Mouse (Mus musculus) myocyte (in vitro differentiated cells): Measurements from ENCODE around the gene Pcdh20. TPM values are rescaled to one million over a fixed set of nuclear protein-coding genes. Genes with fewer than 3 reads are reported as not detected.

Experiments
- H3K27me3 ChIP-seq: one replicate; pipeline ENCODE4 v1.6.1; 2011; ENCODE audit not compliant: control insufficient read depth, insufficient read depth, insufficient read length
- H3K36me3 ChIP-seq: one replicate; pipeline ENCODE4 v1.6.1; 2011; ENCODE audit not compliant: control insufficient read depth, insufficient read depth
- H3K4me2 ChIP-seq: one replicate; pipeline ENCODE4 v1.6.1; 2011; ENCODE audit warnings: low read depth, control low read depth
- H3K4me3 ChIP-seq: one replicate; pipeline ENCODE4 v1.5.1; 2011; ENCODE audit warnings: mild to moderate bottlenecking, control low read depth, moderate library complexity
- H3K79me2 ChIP-seq: one replicate; pipeline ENCODE4 v1.6.1; 2011; ENCODE audit not compliant: control insufficient read depth, insufficient read depth
- H3ac ChIP-seq: one replicate; pipeline ENCODE4 v1.6.1; 2011; ENCODE audit not compliant: control insufficient read depth, insufficient read length
- CEBPB ChIP-seq: IDR thresholded peaks from 2 replicates; pipeline ENCODE4 v1.6.1; 2011; ENCODE audit warnings: mild to moderate bottlenecking, moderate library complexity; ENCODE audit not compliant: poor library complexity, insufficient read depth, severe bottlenecking
- E2F4 ChIP-seq: IDR thresholded peaks from one replicate; pipeline ENCODE4 v1.6.1; 2011; ENCODE audit warnings: mild to moderate bottlenecking, control low read depth, moderate library complexity; ENCODE audit not compliant: insufficient read depth
- MAX ChIP-seq: IDR thresholded peaks from one replicate; pipeline ENCODE4 v1.6.1; 2011; ENCODE audit warnings: low read depth, mild to moderate bottlenecking, control low read depth
- REST ChIP-seq: IDR thresholded peaks from one replicate; pipeline ENCODE4 v1.6.1; 2011; ENCODE audit warnings: mild to moderate bottlenecking, control low read depth, moderate library complexity; ENCODE audit not compliant: insufficient read depth, insufficient read length
- TCF12 ChIP-seq: IDR thresholded peaks from one replicate; pipeline ENCODE4 v1.6.1; 2011; ENCODE audit warnings: mild to moderate bottlenecking, control low read depth; ENCODE audit not compliant: poor library complexity, insufficient read depth, severe bottlenecking
- USF1 ChIP-seq: IDR thresholded peaks from one replicate; pipeline ENCODE4 v1.6.1; 2011; ENCODE audit warnings: low read depth, mild to moderate bottlenecking, control low read depth, moderate library complexity
- polyA plus RNA-seq: library from polyadenylated mRNA; unstranded; fragments of >200 nt; fragmentation: generic; extraction: Trizol; gene quantifications from one replicate; pipeline ENCODE4 v1.2.1, GENCODE M21; 2012; ENCODE audit warnings: missing spikeins

The Pcdh20 gene
- polyA plus RNA-seq, 1 experiment = 0.05 TPM

DNA sequence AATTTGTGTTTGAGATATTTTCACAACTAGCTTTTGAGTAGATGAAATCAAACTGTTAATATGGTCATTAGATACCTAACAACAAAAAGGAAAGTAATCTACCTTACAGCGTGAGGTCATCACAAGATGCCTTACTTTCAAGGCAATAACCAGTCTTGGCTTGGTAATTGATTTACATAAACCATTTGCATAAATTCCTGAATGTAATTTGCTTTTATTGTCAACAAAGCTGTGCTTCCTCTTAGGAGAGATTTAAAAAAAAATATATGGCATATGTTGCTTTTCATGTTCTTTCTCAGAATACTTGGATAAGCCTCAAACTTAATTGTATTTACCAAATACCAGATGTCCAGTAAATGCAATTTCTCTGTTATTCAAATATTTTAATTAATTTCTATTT is 43.8 kb downstream of the Pcdh20 start:
- TF ChIP-seq TCF12 = no peak
- no peak for TF ChIP-seq USF1
- TF ChIP-seq REST = no peak
- TF ChIP-seq CEBPB = no peak
- TF ChIP-seq MAX = no peak
- TF ChIP-seq E2F4 = no peak
- Histone ChIP-seq H3K79me2 (no peaks in the 10 kb centered on the region), H3K36me3 (no peaks in the 10 kb centered on the region), H3K4me2 (no peak overlapping the region), H3ac (no peak overlapping the region), H3K4me3 (no peak overlapping the region), H3K27me3 (no peaks in the 10 kb centered on the region)
